Mouse (Mus musculus): ENCODE measurements around the gene St6galnac5.

- no peak for TF ChIP-seq POLR2A (IDR thresholded peaks at IDR 0.05; ENCODE audit: borderline replicate concordance, control insufficient read depth, low read depth, low read length)
- TF ChIP-seq CTCF (IDR thresholded peaks at IDR 0.05; ENCODE audit: control insufficient read depth, insufficient read depth, low read length) = no peak
Observed at GRCm38 (mm10) chr3:152796216-152796615, 185.8 kb downstream of the St6galnac5 start.
